Mouse (Mus musculus): ENCODE data around the gene Tex26. TPM values are rescaled to one million over a fixed set of nuclear protein-coding genes. Genes with fewer than 3 reads are reported as not detected.

The Tex26 gene
- total and polyA plus RNA-seq, 3 experiments: not detected

DNA sequence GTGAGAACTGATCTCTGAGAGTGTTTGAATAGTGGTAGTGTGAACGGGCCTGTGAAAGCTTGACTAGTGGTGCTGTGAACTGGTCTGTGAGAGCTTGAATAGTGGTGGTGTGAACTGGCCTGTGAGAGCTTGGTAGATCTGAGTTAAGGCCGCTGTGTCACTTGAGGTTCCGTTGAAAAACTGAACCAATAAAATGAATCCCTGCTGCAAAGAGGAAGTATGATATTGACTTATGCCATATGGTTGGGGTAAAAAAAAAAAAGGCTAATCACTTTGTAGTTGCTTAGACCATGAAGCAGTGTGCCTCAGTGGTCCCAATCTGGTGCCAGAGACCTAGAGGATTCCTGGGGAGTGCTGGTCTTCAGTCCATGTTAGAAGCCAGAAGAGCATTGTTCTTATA, 30.0 kb upstream of the Tex26 start:
- Histone ChIP-seq H3K4me1 (ENCODE audit: control insufficient read depth in 1 of 2, insufficient read depth in 2 of 2) (no peaks in the 10 kb centered on the region), H3K4me2 (ENCODE audit: insufficient read depth, low read depth, poor library complexity, severe bottlenecking) (no peak overlapping the region), H3K9ac (ENCODE audit: insufficient read depth, low read depth) (no peak overlapping the region), H3K27me3 (replicated peaks) (peaks cover 9% of the 10 kb centered on the region), H3K79me2 (replicated peaks; ENCODE audit: control insufficient read depth, extremely low read depth, insufficient read depth, poor library complexity, severe bottlenecking) (no peaks in the 10 kb centered on the region; the same call in 1 of the 2 replicates), H3K4me3 (replicated peaks in 1 of 3; ENCODE audit: low read depth in 2 of 3, low read length in 2 of 3, poor library complexity in 1 of 3) (no peak overlapping the region), H3K27ac (ENCODE audit: insufficient read depth, low read depth) (no peak overlapping the region), H3K9me3 (replicated peaks; ENCODE audit: low read length) (peaks cover 20% of the 10 kb centered on the region), H3K36me3 (replicated peaks in 1 of 2; ENCODE audit: control insufficient read depth in 1 of 2, insufficient read depth in 1 of 2, low read length in 1 of 2) (no peaks in the 10 kb centered on the region)
- dilution Hi-C loops (cut with MboI; ENCODE audit: extremely low pct_ligation_motif_present, extremely low pct_unique_long_range_greater_than_20kb, low sequenced_read_pairs) (no loop called here), in situ Hi-C loops (cut with MboI; ENCODE audit: low pct_ligation_motif_present, low pct_unique_long_range_greater_than_20kb, low sequenced_read_pairs) (no loop called here)
- DNase-seq (ENCODE audit: extremely low read depth): no peak
- TF ChIP-seq USF1 (IDR thresholded peaks at IDR 0.05; ENCODE audit: low read depth, low read length) (no peak), JUND (conservative IDR thresholded peaks at IDR 0.05; ENCODE audit: low read depth, low read length) (no peak), TCF12 (IDR thresholded peaks at IDR 0.05; ENCODE audit: low read depth, low read length) (no peak), RAD21 (IDR thresholded peaks at IDR 0.05; ENCODE audit: low read depth, low read length) (no peak), MEF2A (IDR thresholded peaks at IDR 0.05; ENCODE audit: borderline replicate concordance, low read depth, low read length) (no peak), CHD2 (IDR thresholded peaks at IDR 0.05; ENCODE audit: low read length) (no peak), ZKSCAN1 (IDR thresholded peaks at IDR 0.05; ENCODE audit: borderline replicate concordance, low read depth, low read length) (no peak), PAX5 (IDR thresholded peaks at IDR 0.05; ENCODE audit: low read length) (no peak)

DNA sequence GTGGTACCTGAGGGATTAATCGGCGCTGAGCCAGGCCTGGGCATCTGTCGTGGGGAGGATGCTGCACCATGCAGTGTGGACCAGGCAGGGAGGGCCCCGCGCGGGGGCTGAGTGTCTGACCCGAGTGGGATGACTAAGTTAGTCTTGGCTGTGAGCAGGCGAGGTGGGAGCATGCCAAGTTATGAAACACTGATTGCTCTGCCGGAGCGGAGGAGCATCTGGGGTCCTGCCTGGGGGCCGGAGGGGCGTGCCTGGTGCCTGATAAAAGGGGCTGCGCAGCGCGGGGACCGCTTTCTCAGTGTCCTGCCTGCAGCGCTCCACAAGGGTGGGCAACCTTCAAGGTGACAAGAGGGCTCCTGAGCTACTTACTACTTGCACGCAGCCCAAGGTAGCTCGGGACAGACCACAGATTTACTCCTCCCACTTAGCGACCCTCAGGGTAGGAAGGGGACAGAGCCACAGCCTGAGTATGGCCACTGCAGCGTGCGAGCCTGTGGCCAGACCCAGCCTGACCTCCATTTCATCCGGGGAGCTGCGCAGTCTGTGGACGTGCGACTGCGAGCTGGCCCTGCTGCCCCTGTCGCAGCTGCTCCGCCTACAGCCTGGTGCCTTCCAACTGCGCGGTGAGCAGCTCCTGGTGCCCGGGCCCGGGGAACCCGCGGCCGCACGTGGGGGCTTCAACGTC, 27.8 kb upstream of the Tex26 start, which contains the start of gene Medag:
Gene Medag, plus strand, starts transcription at position 241 of the 685 bp plus-strand sequence.
- dilution Hi-C loops (cut with MboI; ENCODE audit: extremely low pct_ligation_motif_present, extremely low pct_unique_long_range_greater_than_20kb, low sequenced_read_pairs): no loop called here
- in situ Hi-C loops (cut with MboI; ENCODE audit: low pct_ligation_motif_present, low pct_unique_long_range_greater_than_20kb, low sequenced_read_pairs): no loop called here

More for the DNA sequence above, 27.8 kb upstream of the Tex26 start, which contains the start of gene Medag:
- Histone ChIP-seq H3K9ac (ENCODE audit: insufficient read depth, low read depth) (no peak within 1 kb of the TSS), H3K36me3 (replicated peaks in 1 of 2; ENCODE audit: control insufficient read depth in 1 of 2, insufficient read depth in 1 of 2, low read length in 1 of 2) (no peaks in the 10 kb centered on the region), H3K27ac (ENCODE audit: insufficient read depth, low read depth) (no peak within 1 kb of the TSS), H3K4me2 (ENCODE audit: insufficient read depth, low read depth, poor library complexity, severe bottlenecking) (no peak within 1 kb of the TSS), H3K4me1 (ENCODE audit: control insufficient read depth in 1 of 2, insufficient read depth in 2 of 2) (0 out of 4 replicates have a peak, but pooled peaks cover 0 to 2% of the 10 kb centered on the region in 2 experiments), H3K4me3 (replicated peaks in 1 of 3; ENCODE audit: low read depth in 2 of 3, low read length in 2 of 3, poor library complexity in 1 of 3) (no peak within 1 kb of the TSS), H3K27me3 (replicated peaks) (peaks cover 9% of the 10 kb centered on the region), H3K79me2 (replicated peaks; ENCODE audit: control insufficient read depth, extremely low read depth, insufficient read depth, poor library complexity, severe bottlenecking) (no peaks in the 10 kb centered on the region; the same call in 1 of the 2 replicates), H3K9me3 (replicated peaks; ENCODE audit: low read length) (peaks cover 4% of the 10 kb centered on the region)
- no peak for TF ChIP-seq MYC (IDR thresholded peaks at IDR 0.05; ENCODE audit: low read depth, low read length)
- no peak for TF ChIP-seq ZMIZ1 (IDR thresholded peaks at IDR 0.05; ENCODE audit: low read depth, low read length)
- TF ChIP-seq USF2 (conservative IDR thresholded peaks at IDR 0.05; ENCODE audit: low read depth, low read length): no peak
- TF ChIP-seq KAT2A (IDR thresholded peaks at IDR 0.05; ENCODE audit: insufficient replicate concordance, low read length): no peak
- TF ChIP-seq BHLHE40 (IDR thresholded peaks at IDR 0.05; ENCODE audit: low read depth, low read length): no peak
- TF ChIP-seq ZNF384 (IDR thresholded peaks at IDR 0.05; ENCODE audit: low read depth, low read length): no peak
- TF ChIP-seq HCFC1 (IDR thresholded peaks at IDR 0.05; ENCODE audit: low read depth, low read length): no peak
- TF ChIP-seq MXI1 (IDR thresholded peaks at IDR 0.05; ENCODE audit: low read depth, low read length): no peak
- no peak for TF ChIP-seq MEF2A (IDR thresholded peaks at IDR 0.05; ENCODE audit: borderline replicate concordance, low read depth, low read length)
- no peak for TF ChIP-seq TCF12 (IDR thresholded peaks at IDR 0.05; ENCODE audit: low read depth, low read length)
- no peak for TF ChIP-seq MAZ (IDR thresholded peaks at IDR 0.05; ENCODE audit: low read depth, low read length)
- no peak for TF ChIP-seq NELFE (IDR thresholded peaks at IDR 0.05; ENCODE audit: low read depth, low read length)
- no peak for TF ChIP-seq POLR2AphosphoS2 (IDR thresholded peaks at IDR 0.05; ENCODE audit: low read depth, low read length)
- TF ChIP-seq ETS1 (conservative IDR thresholded peaks at IDR 0.05; ENCODE audit: low read depth, low read length): no peak
- TF ChIP-seq CHD2 (IDR thresholded peaks at IDR 0.05; ENCODE audit: low read length): no peak
- no peak for TF ChIP-seq UBTF (IDR thresholded peaks at IDR 0.05; ENCODE audit: low read depth, low read length)
- TF ChIP-seq RAD21 (IDR thresholded peaks at IDR 0.05; ENCODE audit: low read depth, low read length): no peak
- TF ChIP-seq E2F4 (IDR thresholded peaks at IDR 0.05; ENCODE audit: insufficient replicate concordance, low read depth, low read length): no peak
- no peak for DNase-seq (ENCODE audit: extremely low read depth)
